Mouse (Mus musculus) yolk sac, embryonic 10.5 days (tissue): ENCODE results near the gene Wbp1.
A peak's percentile ranks its signal among the peaks of the same experiment; 100 is the strongest.

ENCODE experiments used
- DNase-seq: peaks from one replicate; pipeline ENCODE4 v3.0.0-alpha.2; 2017; ENCODE audit warnings: low spot score

Wbp1 gene

DNA sequence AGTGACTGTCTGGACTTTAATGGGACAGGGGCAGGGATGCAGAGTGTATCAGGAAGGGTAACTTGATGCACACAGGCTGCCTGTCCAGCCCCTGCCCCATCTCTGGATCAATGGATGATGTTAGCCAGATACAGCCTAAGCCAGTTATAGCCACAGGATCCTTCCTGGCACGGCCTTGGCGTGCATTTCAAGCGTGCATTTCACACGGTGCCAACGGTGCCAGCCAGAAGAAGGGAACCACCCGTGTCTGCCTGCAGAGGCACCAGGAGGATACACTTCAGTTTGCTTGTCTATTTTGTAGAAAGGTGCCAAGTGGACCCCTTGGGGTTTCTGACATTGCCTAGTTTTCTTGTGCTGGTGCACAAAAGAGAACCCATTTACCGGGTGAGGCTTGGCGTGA is 18.7 kb upstream of the Wbp1 start:
- DNase-seq: no peak

DNA sequence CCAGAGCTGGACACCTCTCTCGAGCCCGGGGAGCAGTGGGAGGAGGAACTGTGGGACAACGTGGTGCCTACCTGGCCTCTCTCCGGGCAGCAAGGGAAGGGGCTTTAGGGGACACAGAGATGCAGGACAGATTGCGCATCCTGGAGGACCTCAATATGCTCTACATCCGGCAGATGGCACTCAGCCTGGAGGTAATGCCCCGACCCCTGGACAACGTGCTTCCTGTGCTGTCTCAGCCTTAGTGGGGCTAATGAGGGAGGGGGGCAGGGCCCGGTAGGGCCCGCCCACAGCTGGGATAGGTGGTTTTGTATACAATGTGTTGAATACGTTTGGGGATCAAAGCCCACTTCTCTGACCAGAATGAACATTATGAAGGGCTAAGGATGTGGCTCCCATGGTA is 16.7 kb upstream of the Wbp1 start:
- DNase-seq: peak; percentile 65

DNA sequence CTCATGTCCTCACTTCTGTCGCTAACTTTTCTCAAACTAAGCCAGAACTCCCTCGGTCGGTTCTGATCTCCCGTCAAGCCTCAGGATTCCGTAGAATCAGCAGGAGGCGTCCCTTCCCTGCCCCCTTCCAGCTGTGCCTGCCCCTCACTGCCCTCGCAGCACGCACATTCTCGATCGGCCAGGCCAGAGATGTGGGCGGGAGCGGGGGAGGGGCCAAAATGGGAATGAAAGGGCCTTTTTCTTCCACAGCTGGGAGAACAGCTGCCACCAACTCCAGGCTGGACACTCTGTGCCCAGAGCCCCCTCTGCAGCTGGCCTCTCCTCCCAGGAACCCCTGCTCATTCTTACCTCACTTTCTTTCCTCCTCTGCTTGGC is 16.2 kb upstream of the Wbp1 start:
- peak; percentile 93 for DNase-seq

DNA sequence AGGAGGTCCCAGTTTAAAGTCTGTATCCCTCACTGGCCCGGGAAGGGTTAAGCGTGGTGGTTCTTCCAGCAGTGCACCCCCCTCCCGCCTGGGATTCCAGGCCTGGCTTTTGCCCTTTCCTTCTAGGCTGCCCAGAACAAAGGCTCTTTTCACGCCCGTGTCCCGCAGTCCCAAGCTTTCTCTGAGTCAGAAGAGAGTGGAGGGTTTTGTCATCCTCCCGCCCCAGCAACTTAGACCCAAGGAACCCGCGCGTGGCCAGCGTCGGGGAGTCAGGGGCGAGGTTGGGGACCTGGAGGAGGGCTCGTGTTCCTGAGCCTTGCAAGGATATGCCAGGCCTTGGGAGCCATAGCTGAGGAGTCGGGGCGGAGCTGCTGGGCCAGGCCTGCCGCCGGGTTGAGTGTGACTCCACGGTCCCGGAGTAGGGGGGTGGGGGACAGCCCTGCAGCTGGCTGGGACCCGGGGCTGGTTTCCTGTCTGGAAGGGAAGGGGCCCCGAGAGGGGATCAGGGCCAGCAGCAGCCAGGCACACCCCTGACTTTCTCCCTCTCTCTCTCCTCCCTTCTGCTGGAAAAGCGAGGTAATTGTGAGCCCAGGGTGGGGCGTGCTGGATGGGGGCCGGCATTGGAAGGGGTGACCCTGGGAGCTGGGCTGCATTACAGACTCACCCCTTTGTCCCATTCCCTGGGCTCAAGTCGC is 15.7 kb upstream of the Wbp1 start:
- peak; percentile 84 for DNase-seq

DNA sequence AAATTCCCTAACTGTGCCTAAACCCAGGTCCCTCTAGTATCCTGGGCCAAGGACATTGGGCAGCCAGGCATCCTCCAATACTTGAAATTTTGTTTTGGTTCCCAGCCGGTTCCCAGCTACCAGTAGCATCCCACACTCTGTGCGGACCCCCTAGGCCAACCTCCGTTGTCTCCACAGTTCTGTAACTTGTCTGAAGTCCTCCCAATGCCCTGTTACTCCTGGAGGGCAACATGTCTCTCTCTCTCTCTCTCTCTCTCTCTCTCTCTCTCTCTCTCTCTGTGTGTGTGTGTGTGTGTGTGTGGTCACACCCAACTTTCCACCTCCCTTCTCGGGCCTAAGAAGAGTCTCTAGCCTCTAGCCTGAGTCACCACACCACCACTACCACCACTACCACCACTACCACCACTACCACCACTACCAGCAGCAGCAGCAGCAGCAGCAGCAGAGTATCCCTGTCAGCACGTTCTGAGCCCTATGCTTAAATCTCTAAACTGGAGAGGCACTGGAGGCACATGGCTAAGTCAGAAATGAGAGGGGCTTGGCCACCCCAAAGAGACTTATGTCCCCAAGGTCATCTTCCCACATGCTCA is 15.0 kb upstream of the Wbp1 start:
- DNase-seq: peak; percentile 45

DNA sequence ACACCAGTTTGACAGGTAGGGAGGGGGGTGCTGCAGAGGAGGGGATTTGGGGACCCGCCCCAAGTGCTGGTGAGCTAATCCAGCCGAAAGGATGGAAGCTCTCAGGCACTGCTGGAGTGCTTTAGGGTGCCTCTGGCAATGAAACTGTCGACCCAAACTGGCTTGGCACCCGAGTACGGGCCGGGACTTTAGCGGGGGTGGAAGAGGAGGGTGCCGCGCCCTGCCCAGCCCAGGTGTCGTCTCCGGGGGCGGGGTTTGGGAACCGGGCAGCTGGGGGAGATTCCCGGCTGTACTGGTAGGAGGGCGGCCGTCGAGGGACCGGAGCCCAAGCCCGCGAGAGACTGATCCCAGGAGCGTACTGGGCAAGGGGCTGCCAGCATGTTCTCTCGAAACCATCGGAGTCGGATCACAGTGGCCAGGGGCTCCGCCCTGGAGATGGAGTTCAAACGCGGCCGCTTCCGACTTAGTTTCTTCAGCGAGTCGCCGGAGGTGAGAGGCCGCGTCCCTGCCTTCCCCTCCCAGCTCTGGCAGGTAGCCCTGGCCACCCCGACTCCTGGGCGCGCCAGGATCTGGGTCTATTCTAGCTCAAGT is 14.3 kb upstream of the Wbp1 start:
- DNase-seq: peak; percentile 43

DNA sequence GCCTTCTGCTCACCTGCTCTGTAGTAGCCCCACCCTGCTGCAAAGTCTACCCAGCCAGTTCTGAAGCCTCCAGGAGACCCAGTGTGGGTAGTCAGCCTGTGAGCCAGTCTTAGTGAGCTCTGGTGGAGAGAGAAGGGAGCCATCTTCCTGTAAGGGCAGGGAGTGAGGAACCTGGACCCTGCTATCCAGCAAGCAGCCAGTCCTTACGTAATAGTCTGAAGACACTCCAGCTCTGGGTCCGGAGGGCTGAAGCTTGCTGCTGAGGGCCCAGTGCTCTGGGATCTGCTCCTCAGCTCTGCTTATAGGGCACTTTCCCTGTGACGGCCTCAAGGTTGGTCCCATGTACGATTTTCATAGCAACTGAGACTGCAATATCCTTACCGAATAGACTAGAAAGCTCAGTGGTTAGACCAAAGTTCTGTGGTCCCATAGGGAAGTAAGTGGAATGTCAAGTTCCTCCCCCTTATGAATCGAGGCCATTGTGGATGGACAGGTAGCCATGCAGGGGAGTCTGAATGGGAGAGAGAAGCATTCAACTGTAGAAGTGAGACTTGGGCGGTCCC is 13.7 kb upstream of the Wbp1 start, which contains the start of gene Rtkn:
Rtkn (plus strand) TSS at position 513 of the 563 bp plus-strand sequence.
- peak; percentile 40 for DNase-seq

DNA sequence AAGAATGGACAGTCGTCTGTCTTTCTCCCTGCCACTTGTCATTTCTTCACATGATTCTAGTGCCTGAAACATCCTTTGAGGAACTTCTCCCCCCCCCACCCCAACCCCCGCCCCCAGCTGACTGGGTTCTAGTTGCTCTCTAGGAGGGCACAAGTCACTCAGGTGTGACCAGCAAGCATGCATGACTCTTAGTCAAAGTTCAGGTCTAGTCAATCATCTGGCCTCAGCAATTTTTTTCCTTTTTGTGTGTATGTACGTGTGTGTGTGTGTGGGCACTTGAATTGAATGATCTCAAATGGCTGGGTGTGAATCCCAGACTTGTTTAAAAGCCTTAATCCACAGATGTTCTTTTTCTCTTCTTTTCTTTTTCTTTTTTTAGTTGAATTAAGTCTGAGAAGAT is 12.9 kb upstream of the Wbp1 start:
- no peak for DNase-seq

DNA sequence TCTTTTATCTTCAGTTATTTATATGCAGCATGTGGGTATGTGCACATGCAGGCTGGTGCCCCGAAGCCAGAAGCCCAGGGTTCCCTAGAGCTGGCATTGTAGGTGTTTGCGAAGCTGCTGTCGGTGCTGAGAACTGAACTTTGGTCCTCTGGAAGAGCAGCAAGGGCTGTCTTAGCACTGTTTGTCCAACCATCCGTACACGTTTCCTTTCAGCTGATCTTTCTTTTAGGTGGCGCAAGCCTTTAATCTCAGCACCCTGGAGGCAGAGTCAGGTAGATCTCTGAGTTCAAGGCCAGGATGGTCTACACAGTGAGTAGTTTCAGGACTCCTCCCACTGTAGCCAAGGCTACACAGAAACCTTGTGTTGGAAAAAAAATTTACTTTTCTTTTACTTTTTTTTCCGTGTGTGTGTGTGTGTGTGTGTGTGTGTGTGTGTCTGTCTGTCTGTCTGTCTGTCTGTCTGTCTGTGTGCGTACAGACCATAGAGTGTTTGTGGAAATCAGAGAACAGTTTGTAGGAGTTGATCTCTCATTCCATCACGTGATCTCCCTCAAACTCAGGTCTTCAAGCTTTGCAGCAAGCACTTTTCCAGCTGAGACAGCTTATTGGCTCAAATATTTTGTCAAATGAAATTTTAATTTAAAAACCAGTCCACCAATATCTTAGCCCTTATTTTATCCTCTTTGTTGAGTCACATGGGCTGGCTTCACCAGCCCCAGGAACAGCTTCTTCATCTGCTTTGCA is 11.0 kb upstream of the Wbp1 start:
- DNase-seq: peak; percentile 80

DNA sequence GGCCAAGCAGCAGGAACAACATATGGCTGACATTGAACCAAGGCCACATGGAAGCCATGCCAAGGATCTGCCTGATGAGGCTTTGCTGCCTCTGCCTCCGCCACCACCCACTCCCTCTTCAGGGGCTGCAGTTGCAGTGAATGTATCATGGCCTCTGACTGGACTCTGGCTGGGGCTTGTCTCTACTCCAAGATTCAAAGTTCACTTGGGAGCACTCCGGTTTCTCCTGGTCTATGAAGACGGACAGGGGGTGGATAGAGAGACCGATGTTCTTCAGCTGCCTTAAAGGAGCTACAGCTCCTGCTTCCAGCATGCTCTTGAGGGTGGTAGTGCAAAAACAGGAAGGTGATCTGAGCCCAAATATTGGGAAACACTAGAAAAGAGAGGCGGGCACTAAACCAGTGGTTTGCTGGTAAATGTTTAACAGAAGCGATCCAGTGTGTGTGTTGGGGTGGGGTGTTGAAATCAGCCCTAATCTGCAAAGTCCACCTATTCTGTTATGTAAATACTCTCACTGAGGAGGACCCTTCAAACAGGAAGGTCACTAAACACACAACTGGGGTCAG is 10.2 kb upstream of the Wbp1 start:
- peak; percentile 89 for DNase-seq

DNA sequence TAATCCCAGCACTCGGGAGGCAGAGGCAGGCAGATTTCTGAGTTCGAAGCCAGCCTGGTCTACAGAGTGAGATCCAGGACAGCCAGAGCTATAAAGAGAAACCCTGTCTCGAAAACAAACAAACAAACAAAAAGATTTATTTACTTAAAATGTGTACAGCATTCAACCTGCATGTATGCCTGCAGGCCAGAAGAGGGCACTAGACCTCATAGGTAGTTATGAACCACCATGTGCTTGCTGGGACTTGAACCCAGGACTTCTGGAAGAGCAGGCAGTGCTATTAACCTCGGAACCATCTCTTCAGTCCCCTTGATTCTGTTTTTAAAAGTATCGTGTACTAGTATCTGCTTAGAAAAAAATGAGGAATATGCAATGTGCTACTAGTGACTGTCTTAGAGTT is 6.1 kb upstream of the Wbp1 start:
- no peak for DNase-seq

DNA sequence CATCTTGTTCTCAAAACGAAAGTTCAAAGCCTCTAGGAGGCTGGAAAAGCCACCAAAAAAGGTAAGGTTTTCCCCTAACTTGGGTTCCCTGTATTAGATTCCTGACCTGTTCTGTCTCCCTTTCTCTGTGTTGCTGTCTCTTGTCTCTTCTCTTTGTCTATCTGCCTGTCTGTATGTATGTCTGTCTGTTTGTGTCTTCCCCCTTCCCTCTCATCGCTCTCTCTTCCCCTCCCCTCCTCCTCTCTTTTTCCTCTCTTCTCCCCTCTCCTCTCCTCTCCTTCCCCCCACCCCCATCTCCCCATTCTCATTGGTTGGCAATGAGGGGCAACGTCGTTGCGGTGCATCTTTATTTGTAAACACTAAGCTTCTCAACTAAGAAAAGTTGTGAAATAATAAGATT is 4.0 kb upstream of the Wbp1 start, which contains the start of gene Ino80b:
Ino80b (minus strand) TSS at position 101 of the 400 bp plus-strand sequence.
- DNase-seq: no peak

DNA sequence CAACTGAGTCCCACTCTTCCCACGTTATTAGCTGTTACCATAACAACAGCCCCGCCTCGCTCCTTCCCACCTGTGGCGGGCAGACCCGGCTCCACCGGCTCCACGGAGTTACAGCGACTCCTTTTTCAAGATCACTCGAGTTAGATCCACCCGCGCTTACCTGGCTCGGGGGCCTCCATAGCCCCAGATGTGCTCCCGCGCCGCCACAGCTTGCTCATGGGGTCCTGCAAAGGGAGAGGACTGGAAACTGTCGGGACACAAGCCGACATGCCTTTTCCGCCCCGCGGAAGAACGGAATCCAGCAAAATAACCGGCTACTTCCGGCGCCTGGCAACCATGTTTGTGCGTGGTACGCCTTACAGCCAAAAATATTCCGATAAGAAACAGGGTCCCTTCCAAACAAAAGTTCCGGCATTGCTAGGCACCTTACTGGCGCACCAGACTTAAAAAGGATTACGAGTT is 3.5 kb upstream of the Wbp1 start:
- peak; percentile 92 for DNase-seq

DNA sequence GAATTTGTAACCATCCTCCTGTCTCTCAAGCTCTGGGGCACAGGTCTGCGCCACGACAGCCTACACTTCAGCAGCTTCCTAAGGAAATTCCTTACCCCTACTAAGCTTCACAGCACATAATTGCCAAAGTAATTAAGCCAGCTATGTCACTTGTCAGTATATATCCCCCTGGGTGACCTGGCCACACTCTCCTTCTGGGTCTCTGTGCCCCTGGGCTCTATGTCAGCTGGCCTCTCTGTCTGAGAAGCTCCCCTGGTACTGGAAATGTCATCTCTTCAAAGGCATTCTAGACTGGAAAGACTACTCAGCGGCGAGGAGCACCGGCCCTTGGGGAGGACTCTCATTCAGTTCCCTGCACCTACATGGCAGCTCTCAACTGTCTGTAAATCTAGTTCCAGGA is 1.6 kb upstream of the Wbp1 start:
- no peak for DNase-seq

DNA sequence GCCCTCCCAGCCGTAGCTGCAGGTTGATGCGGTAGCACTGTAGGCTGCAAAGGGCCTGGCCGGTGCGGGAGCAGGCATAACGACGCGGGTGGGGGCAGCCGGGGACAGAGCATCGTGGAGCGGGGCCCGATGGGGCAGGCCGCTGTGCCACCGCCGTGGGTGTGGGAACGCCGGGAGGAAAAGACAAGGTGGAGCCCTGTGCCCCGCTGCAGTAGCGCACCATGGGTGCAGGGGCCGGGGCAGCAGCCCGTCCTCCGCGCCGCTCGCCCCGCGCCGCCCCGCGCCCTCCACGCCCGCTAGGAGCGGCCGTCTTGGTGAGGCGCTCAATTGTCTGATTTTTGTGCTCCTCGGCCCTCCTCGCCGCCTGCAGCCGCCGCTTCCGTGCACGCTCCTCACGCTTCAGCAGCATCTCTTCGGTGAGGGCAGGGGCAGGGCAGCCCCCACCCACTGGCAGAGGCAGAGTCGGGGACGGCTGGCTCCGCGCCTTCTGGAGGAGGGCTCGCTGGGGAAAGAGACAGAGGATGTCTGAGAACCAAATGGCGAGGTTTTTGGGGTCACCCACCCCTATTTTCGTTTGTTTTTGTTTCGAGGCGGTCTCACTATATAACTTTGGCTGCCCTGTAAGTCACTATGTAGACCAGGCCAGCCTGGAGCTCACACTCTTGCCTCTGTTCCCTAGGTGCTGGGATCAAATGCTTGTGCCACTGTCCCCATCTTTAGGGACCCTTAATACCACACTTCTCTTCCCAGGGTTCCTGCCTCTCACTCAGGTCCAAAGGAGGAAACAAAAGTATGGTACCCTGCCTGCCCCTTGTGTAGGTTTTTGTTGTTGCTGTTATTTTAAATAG is 728 bp upstream of the Wbp1 start:
- DNase-seq: no peak

DNA sequence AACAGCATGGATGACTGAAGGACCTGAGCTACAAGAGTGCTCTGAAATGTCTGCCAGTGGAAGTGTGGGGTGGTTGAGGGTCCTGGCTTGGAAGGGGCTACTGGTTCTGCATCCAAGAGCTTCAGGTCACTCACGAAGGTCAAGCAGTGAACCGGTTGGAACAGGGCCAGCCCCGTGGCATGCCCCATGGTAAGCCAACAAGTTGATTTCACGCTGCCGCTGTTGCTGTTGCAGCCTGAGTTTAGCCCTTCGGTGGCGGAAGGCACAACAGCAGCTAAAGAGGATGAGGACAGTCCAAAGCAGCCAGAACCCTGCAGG is 1.7 kb downstream of the Wbp1 start:
- DNase-seq: no peak

DNA sequence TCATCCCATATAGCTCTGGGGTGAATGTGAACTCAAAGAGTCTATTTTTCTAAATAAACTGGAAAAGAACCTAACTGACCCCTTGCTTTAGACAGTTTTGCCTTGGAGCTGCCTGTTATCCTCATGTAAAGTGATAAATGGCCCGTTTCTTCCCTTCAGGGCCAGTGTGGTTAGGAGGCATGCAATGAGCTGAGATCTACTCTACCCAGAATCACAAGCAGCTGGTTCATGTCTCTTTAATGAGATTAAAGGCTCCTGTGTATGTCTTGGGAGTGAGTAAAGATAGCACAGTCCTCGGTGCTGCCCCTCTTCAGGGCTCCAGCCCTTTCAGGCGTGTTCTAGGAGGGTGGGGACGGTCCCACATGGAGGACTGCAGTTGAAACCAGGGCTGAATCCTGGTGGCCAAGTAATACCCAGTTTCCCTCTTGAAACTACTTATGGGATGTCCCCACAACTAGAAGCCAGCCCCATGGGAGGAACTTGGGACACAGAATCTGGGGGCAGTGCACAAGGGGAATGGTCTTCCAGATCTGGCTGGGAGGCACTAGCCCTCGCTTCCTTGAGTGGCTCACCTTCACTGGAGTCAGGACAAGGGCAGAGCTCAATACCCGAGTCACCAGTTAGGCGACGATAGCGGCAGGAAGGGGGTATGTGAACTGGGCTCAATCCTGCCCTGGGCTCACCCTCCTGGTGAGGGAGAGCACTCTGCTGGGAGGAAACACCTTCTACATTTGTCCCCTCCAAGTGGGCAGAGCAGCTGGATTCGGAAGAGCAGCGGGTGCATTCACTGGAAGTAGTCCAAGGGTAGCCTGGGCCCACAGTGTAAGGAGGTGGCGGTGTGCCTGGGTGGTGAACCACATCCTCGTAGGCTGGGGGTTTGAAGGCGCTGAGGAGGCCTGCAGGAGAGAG is 2.3 kb downstream of the Wbp1 start:
- DNase-seq: no peak

DNA sequence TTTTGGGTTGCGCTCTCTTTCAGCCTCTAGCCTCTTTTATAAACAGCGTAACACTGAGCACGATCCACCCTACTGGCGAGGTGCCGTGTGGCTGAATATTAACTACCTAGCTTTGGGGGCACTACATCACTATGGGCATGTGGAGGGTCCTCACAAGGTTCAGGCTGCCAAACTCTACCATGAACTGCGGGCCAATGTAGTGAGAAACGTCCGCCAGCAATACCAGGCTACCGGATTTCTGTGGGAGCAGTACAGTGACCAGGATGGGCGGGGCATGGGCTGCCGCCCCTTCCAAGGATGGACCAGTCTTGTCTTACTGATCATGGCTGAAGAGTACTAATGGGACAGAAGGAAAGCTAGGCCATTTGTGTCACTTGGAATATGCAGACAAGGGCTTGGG is 3.0 kb downstream of the Wbp1 start:
- no peak for DNase-seq

DNA sequence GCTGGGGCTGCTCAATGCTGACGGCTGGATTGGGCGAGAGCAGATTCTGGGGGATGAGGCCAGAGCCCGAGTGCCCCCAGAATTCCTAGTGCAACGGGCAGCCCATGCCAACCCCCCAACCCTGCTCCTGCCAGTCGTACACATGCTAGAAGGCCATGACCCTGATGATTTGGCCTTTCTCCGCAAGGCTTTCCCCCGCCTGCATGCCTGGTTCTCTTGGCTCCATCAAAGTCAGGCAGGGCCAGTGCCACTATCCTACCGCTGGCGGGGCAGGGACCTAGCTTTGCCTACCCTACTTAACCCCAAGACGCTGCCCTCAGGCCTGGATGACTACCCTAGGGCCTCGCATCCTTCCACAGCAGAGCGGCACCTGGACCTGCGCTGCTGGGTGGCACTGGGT is 3.7 kb downstream of the Wbp1 start:
- no peak for DNase-seq

DNA sequence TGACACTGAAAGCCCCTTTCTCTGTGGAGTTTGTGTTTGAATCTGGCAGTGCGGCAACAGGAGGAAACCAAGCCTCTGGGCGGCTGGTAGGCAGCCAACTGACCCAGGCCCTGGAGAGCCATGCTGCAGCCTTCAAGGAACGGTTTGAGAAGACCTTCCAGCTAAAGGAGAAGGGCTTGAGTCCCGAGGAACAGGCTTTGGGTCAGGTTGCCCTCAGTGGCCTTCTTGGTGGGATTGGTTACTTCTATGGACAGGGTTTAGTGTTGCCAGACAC is 4.3 kb downstream of the Wbp1 start:
- no peak for DNase-seq
